Mouse (Mus musculus) layer of hippocampus, postnatal 14 days (tissue): Measurements from ENCODE around the gene Rplp2. TPM values are rescaled to one million over a fixed set of nuclear protein-coding genes. Genes with fewer than 3 reads are reported as not detected.

Experiments
- DNase-seq, 2 experiments: peaks; one replicate each; pipeline ENCODE4 v3.0.0; 2021 to 2022; ENCODE audit warnings: low spot score in 2 of 2, mixed read lengths in 1 of 2
- total RNA-seq, 2 experiments: library from RNA; stranded (reverse); gene quantifications; 2 replicates each; pipeline ENCODE4 v1.2.3; 2021

Gene Rplp2
- total RNA-seq, 2 experiments from 2014 or later: 577 to 590 TPM

DNA sequence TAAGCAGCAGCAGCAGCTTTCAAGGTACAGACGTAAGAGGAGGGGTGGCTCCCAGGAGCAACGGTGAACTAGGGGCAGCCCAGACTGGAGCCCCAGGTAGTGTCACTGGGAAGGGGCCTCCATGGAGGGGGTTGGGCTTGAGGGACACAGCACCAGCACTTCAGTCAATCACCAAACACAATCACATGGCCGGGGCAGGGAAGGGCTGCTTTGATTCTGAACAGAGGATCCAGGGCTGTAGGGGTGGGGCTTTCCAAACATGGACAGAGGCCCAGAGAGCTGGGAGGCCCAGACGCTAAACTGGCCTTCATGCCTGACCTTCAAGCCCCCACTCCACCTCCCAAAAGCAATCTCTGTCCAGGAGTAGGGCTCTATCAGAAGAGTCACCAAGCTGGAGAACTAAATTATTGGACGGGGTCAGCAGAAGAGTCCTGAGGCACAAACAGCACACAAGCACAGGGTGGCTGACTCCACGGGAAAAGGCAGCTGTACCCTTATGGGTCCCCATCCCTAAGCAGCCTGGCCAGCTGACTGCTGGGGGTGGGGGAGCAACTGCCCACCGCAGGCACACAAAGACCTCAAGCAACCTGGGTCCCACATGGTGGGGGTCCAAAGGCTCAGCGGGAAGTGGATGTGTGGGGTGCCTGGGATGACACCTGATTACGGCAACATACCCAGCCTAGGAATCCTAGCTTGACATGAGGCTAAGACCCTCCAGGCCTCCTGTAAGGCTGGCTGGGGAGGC lies 17.2 kb upstream of the Rplp2 start:
- no peak for DNase-seq

DNA sequence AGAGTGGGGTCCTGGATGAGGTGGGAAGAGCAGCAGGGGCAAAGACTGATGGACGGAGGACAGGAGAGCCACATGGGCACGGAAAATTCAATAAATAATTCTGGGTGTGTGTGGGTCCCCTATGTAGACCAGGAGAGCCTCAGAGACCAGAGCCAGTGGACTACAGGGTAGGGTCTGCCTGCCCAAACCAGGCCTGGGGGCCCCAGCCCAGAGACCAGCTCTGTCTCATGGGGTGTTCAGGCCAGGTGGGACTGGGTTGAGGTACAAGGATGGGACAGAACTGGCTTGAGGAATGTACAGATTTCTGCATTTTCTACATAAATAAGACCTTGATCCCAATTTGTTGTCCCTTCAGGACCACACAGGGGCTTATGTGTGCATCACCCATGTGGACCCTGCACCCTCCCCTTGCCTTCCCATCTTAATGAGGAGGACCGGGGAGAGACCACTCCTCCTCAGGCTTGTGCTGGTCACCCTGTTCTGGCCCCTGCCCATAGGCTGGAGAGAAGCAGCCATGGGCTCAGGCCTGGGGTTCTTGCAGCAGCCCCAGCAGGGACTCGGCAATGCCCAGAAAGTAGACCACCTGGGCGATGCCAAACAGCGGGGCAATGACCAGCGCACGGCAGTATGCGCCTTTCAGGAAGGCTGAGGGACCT lies 16.5 kb upstream of the Rplp2 start:
- no peak for DNase-seq

DNA sequence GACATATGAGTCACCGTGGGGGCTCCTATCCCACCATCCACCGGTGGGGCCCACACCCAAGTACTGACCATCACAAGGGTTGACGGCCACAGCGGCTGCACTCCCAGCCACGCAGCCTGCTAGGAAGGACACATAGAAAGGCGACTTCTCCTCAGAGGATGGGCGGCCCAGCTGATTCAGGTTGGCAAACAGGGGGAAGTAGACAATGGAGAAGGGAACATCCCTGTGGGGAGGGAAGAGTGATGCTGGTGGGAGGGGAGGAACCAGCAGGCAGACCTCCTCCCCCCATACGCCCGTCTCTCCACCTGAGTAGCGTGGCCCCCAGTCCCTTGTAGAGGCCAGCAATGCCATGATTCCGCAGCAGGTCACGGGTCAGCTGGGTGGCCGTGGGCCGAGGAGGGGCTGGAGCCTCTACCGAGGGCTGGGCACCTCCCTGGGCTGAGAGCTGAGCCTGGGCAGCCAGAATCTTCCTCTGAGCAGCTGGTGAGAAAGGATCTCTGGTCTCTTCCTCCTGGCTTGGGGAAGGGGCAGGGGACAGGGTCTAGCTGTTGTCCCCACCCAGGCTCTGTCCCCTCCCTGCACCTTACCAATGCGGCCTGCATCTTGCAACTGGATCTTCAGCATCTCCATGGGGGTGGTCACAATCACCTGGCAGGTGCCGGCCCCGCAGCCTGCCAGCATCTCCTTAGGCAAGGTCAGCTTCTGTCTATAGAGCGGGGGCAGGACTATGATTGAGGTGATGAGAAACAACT lies 15.6 kb upstream of the Rplp2 start:
- DNase-seq: no peak

DNA sequence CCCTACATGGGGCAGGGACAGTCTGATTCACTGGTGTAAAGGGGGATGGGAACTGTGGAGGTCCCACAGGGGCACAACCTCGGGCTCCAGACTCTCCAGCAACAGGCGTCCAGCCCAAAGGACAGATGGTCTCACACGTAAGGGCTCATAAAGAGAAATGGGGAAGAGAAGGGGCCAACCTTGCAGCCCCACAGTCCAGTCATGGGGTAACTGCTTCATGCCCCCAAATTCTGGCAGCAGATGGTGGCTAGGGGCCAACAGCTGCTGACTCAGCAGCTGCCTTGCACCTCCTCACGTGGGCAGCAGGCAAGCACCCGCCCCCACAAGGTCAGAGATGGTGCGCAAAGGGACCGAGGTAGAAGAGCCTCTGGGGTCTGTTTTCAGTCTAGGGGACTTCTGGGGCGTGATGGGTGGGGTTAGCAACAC lies 15.0 kb upstream of the Rplp2 start:
- no peak for DNase-seq

DNA sequence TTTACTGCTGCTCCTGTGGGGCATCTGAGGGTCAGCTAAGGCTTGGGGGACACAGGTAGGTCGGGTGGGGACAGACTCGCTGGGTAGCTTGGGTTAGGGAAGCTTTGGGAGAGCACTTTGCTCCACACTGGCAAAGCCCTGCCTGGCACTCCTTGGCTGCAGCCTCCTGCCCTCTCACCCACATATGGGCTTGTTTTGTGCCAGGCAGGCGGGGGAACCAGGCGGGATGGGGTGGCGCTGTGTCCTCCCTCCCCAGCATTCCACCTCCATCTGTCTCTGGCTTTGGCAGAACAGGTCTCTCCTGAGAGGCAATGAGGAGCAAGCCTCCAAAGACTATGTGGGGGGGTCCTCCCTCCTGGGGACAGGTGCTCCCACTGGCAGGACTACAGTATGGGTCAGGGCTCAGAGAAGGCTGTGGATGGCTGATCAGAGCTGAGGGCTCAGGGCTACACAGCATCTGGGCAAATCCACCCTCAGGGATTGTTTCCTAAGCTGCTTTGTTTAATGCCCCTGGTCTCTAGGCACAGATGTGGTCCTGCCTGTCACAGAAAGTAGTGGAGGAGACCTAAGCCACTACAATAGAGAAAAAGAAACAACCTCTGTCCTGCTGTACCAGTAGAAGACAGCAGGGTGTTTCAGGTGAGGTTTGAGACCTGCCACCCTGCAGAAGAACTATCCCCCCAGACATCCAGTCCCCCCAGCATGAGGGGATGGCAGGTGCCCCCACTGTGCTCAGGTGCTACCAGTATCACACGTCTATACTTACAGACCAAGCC lies 14.2 kb upstream of the Rplp2 start:
- DNase-seq: no peak

DNA sequence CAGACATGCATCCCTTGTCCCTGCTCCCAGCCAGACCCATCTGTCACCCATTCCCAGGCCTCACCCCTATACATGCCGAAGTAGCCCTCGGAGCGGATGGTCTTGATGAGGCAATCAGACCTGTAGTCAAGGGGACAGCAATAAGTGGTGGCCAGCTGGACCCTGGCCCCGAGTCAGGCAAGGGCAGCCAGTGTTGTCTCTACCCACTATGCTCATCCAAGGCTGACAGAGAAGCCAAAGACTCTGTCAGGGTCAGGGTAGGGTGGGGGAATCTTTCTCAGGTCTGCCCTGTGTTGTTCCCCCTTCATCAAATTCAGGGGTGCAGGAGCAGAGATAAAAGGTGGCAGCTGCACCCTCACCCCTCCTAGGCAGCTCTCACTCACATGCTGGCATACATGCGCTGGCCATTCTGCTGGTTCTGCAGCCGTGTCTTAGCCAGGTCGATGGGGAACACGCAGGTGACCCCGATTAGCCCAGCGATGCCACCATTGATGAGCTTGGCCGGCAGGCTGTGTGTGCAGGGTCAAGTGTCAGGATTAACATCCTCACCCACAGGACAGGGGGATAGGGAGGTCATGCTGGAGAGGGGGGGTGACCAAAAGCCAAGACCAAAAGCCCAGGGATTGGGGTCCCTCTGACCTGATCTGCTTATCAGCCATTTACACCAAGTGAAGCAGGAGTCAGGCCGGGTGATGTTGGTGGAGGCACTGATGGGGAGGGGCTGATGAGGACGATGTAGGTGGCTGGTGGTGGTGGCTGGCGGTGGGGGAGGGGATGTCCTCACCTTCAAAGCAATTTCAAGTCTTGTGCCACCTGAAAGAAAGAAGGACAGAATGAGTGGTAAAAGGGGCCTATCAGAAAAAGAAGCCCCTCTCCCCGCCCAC lies 13.4 kb upstream of the Rplp2 start:
- no peak for DNase-seq

DNA sequence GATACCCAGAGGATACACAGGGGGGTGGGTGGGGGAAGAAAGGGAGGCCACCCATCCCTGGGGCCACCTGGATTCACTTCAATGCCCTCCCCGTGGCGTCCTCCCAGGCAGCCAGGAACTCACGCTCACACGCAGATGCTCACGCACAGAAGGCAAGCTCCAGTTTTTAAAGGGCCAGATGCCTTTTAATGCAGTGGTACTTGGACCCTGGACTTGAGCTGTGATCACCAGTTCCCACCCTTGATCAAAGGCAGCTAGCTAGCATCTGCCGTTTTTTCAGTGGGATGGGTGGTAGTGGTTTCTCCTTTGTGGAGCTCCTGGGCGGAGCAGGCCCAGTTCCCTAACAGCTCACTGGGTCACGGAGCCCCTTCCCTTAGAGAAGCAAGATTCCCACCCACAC lies 12.7 kb upstream of the Rplp2 start:
- peak; percentile 70 to 78 for DNase-seq

DNA sequence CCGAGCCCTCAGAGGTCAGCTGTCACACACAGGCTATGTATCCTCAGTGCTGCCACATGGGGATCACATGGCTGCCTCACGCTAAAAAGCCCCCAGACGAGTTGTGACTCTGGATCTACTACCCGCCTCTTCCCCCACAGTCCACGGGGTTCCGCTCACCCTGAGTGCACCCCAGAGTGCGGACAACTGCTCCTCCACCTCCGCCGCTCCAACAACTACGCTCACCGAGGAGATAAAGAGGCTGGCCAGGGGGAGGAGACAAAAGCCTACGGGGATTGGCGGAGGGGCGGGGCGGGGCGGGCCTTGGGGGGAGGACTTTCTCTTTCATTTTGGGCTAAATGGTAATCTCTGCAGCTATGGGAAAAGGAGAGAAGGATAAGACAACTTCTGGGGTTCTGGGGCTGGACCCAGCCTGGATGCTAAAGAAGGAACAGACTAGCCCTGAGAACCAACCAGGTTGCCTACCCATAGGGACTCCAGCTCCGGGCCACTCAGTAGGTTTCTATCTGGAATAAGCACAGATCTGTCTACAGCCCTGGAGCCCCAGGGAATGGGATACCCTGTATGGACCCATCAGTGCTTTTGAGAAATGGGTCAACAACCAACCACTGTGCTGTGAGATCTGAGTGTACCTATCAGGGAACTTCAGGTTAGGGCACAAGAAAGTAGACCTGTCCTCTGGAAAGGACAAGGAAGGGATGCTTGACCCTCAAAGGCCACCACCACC lies 11.9 kb upstream of the Rplp2 start:
- DNase-seq: peak in 1 of 2 experiments; percentile 61

DNA sequence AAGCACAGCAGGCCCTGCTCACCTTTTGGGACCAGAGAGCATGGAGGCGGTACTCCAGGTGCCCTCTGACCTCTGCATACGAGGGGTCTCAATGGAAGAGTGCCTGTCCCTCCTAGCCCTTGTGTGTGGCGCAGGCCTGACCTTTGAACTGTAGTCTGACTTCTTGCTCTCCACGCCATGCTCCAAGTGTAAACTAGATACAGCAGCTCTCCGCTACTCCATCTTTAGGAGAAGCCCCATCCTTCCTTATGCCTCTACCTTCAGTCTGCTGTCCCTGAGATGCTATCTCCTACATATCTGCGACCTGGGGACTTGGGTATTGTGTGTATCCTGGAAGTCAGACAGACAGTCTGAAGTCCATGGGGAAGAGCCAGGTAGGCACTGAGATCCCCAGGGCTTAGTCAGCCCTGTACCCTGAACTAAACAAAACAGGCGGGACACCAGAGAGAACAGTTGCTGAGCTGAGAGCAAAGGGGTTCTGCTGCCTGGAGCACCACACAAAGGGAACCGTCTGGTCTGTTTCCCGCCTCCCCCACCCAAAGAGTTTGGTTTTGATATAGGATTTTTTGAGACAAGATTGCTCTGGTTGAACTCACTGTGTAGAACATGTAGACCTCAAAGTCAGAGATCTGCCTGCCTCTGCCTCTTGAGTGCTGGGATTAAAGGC lies 11.2 kb upstream of the Rplp2 start:
- no peak for DNase-seq

DNA sequence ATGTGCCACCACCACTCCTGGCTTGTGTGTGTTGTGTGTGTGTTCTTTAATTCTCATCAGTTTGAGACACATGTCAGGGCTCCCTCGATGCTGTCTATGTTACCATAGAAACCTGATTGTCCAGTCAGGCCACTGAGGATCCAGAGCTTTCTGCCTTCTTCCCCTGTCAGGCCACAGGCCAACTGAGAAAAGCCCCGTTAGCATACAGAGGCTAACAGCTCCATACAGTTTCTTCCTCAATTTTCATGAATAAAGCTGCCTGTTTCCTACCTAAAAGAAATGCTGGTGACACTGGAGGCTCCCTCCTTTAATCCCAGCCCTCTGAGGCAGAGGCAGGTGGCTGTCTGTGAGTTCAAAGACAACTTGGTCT lies 10.7 kb upstream of the Rplp2 start:
- DNase-seq: no peak

DNA sequence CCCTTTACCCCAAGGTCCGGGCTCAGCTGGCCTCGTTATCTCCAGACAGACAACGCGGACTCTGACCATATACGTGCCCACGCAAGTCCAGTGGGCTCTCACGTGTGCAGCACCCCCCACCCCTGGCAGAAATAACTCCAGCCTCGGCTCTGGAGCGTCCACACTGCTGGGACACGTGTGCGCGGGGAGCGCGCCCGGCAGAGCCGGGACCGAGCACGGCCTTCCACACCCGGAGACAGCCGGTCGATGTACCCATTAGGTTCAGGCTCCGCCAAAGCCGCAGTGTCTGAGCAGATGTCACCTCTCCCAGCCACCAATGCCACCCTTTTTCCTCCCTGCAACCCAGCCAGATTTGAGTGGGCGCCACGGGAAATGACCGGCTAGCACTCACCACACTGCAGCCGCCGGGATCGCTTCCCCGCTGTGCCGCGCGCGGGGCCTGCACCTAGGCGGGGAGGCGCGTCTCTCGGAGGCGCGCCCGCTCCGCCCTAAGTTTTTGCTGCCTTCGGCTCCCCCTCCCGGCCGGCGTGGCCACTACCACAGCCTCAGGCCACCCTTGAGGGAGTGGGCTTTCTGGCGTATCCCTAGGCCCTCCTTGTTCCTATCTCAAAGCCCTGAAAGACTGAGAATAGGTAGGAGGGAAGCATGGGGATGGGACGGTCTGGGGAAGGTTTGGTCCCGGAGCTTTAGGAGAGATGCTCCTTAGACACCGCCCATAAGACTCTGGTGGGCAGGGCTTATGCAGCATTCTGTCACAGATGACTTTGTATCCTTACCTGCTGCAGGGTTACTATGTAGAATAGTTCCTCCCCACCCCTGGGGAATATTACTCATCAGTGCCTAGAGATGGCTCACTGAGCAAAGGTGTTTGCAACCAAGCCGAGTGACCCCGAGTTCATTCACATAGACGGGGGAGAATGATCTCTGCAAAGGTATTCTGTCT lies 9.7 kb upstream of the Rplp2 start, which contains the start of gene Slc25a22:
TSS of gene Slc25a22 (minus strand) at position 715 of the 943 bp plus-strand sequence.
- DNase-seq: peak; percentile 76 to 92

DNA sequence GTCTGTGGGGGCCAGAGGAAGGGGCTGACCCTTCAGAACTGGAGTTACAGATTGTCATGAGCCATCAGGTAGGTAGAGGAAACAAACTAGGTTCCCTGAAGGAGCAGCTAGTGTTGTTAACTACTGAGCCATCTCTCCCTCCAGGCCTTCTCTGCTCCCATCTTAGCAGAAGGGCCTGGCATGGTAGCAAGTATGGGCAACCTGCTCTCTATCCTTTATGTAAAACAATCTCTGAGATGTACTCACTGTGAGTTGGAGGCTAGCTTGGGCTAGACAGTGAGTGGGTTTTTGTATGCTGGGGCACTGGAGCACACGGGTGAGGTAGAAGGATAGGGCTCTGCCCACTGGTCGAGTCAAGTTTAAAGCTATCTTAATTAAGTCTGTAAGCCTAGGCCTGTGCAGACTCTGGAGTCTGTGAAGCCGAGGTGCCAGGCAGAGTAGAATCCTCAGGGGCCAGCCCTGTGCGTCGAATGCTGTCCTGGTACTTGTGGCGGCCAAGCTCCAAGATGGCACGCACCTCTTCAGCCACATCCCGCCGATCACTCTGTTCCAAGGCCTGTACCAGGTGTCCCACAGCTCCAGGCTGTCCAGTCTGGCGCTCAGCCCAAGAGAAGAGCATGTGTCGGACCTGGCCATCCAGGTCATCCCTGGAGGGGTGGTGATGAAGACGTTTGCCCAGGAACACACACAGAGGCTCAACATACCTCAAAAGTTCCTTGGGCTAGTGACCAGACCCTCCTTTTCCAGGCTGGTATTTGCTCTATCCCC lies 8.8 kb upstream of the Rplp2 start:
- DNase-seq: no peak

DNA sequence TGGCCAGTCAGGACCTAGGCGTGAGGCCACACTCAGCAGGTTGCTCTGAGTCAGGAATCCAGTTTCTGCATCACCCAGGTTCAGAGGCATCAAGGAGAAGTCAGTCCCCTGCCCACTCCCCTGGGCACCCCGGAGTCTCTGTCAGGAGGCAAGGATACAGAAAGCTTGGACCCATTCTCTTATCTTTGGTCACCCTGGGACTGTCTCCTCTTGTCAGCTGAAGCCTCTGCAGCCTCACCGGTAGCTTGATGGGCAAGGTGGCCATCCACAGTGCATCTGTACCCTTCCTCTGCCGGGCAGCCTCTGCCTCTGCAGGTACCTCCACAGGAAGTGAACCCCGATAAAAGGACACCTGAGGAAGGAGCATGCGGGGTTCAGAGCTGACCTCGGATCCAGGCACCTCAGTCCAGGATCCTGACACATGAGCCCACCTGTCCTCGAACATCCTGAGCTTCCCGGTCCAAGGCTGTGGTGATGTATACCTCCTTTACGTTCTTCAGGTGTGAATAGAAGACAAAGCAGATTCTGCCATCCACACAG lies 8.0 kb upstream of the Rplp2 start:
- DNase-seq: no peak

DNA sequence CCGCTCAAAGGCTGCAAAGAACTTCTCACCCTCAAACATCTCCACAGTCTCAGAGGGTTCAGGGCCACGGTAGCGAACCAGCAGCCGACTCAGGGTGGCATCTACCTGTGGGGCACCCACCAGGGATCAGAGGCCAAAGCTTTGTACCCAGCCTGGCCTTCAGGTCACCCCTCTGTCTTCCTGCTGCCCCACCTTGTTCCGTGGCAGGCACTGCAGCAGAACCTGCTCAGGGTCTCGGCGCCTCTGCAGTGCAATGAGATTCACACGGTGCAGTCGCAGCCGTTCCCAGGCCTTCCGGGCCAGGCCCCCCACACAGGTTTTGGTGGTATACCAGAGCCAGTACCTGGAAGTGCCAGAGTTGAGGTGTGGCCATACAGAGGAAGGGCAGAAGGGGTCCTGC lies 7.4 kb upstream of the Rplp2 start:
- no peak for DNase-seq

DNA sequence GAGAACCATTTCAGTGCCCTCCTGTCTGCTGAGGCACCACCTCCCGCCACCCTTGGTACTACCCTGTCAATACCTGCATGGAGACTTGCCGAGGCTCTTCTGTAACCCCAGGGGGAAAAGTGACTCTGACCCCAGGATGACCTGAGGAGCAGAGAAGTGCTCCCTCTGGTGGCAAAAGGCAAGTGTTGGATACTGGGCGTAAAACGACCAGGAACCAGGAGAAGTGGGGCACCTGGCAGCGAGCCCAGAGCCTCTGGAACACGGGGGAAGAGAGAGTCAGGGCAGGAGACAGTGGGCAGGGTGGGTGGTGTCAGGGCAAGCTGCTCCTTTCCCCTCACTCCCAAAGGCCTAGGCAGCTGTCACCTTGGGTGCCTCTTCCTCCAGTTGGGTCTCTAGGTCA lies 6.6 kb upstream of the Rplp2 start:
- DNase-seq: peak in 1 of 2 experiments; percentile 72

DNA sequence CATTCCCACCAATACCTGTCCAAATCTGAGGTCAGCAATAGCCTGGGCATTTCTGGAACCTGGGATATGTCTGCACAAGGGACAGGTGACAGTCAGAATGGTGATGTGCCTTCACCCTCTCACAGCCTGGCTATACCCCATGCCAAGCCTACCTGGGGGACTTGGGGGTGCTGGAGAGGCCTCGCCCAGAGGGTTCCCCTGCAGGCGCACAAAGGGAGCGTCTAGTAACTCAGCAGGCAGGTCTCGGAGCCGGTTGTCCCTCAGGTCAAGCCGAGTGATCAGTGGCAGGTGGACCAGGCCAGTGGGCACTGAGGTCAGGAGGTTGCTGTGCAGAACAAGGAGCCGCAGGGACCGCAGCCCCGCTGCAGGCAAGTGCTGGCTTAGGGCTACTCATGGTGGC lies 5.7 kb upstream of the Rplp2 start:
- no peak for DNase-seq

DNA sequence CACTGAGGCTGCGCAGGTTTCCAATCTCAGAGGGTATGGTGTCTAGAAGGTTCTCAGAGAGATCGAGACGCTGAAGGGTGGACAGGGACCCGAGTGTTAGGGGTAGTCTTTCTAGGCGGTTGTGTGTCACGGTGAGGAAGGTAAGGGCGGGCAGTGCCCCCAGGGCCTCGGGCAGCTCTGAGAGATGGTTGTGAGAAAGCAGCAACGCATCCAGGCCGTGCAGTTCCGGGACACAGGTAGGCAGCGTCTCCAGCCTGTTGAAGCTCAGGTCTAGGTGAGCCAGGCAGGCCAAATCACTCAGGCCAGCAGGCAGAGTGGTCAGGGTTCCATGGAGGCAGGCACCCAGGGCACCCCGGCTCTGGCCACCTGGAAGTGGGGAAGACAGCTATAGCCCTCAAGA lies 5.0 kb upstream of the Rplp2 start:
- no peak for DNase-seq
